Mouse (Mus musculus) spleen, postnatal 36 days (tissue): ENCODE results near the gene Ppp1r14d.

Source experiments
- DNase-seq, 2 experiments: peaks; one replicate each; pipeline ENCODE4 v3.0.0; 2022; ENCODE audit warnings: low spot score in 2 of 2, mixed read lengths in 1 of 2

Ppp1r14d gene

GRCm38 (mm10) chr2:119229775-119230704 is at the start of gene Ppp1r14d:
TSS of gene Ppp1r14d (minus strand) at chr2:119229906.
- DNase-seq: no peak

DNA sequence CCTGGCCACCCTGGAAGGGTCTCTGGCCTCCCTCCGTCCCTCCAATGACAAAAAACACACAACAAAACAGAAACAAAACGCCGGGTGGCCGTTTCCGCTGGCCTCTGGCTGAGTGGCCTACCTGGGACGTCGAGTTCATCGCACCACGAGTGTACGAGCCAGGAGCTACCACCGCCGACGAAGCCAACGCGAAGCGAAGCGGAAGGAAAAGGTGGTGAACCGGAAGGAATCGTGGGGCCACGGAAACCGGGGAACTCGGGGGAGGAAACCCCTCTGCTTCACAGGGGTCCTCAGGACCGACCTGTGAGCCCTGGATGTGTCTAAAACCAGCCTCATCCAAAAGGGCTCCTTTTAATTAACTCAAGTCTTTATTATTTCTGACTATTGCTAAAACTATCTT is 48.1 kb upstream of the Ppp1r14d start:
- DNase-seq: no peak

- DNase-seq: no peak
Measured at GRCm38 (mm10) chr2:119276926-119277325, 47.2 kb upstream of the Ppp1r14d start.

DNA sequence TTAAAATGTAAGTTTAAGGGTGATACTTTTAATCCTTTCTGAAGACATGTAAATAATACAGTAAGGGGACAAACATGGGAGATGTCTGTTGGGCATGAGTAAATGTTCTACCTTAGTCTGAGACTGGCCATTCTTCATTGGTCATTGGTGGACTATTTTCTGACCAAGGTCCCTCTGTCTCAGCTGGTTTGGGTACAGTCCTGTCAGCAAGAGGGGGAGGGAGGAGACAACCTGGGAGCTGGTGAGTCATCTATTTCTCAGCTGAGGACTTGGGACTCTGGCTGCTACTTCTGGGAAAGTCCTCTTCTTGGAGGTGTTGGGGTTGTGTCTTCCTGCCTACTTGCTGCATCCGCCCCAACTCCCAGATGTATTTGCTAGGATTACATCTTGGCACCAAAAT is 44.4 kb upstream of the Ppp1r14d start:
- no peak for DNase-seq

DNA sequence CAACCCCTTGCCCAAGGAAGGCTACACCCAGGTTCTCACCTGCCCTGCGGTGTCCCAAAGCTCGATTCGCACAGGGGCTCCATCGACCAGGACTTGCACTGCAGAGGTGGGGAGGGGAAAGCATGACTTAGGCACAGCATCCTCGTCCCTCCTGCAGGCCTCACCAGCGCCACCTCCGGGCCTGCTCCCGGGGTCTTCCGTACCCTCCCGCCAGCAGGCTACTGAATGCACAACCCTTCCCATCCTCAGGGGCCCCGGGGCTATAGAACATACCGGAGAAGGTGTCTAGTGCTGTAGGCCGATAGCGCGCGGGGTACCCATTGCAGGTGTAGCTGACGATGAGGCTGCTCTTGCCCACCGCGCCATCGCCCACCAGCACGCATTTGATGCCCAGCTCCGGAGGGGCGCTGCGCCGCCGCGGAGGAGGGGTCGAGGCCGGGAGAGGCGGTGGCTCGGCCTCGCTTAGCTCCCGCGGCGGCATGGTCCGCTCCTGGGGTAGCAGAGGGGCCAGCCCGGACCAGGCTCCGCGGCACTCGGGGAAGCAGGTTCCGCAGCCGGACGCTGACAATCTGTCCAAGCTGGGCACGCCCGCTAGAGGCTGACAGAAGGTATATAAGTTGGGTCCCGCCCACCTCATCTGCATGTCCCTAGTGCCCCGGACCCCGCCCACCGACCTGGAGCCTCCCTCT is 41.1 kb upstream of the Ppp1r14d start, which contains the start of gene Rhov:
Gene Rhov (minus strand): TSS at position 630 of the 689 bp plus-strand sequence.
- peak; percentile 74 to 76 for DNase-seq

GRCm38 (mm10) chr2:119270286-119270642 is 40.6 kb upstream of the Ppp1r14d start:
- DNase-seq: no peak

GRCm38 (mm10) chr2:119263813-119264212 is 34.1 kb upstream of the Ppp1r14d start:
- no peak for DNase-seq

DNA sequence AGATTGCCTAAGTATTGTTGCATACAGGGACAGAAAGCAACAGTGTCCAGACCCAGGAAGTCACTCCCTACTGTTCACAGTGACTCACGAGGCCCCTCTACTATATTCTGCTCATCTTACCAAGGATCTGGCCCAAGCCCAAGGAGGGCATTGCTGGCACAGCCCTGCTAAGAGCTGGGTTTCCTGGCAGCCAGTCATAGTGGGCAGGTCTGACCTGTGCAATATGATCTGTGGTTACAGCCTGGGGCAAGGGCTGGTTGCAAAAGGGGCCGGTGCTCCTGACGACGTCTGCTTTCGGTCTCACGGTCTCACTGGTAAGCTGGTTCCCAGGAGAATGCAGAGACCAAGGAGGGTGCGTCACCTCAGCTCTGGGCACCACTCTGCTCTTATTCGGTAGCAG is 33.3 kb upstream of the Ppp1r14d start:
- no peak for DNase-seq

DNA sequence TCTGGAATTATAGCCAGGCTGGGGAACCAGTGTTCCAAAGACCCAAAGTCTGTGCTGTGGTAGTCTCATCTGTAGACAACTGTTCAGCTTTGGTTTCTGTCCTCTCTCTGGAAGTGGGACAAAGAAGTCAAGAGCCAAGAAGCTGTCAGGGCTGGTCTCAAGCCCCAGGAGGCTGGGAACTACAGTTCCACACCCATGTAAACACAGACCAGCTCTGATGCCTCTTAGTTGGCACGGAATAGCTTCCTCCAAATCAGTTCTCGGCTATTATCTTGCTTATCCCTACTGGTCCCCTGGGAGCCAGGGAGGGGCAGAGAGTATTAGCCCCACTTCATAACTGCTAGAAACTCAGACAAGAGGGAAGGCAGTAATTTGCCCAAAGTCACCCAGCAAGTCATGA is 31.6 kb upstream of the Ppp1r14d start:
- DNase-seq: no peak

GRCm38 (mm10) chr2:119260518-119260917 is 30.8 kb upstream of the Ppp1r14d start:
- no peak for DNase-seq

DNA sequence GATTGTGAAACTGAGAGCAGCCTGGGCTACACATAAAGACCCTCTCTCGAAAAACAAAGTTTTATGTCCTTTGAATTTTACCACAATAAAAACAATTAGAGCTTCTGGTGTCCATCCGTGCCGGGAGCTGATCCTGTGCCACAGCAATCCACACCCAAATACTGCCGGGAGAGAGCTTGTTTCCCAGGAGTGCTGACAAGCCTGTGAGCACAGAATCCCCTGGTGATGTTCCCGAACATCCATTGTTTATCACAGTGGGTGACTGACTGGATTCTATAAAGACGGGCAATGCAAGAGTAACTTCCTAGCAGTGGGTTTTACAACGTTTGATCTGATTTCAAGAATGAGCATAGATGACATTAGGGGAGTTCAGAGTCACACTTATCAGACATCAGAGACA is 25.3 kb upstream of the Ppp1r14d start:
- DNase-seq: no peak

GRCm38 (mm10) chr2:119250826-119251478 is 21.2 kb upstream of the Ppp1r14d start:
- DNase-seq: peak; percentile 65 to 69

- DNase-seq: no peak
Measured at GRCm38 (mm10) chr2:119250377-119250776, 20.7 kb upstream of the Ppp1r14d start.

DNA sequence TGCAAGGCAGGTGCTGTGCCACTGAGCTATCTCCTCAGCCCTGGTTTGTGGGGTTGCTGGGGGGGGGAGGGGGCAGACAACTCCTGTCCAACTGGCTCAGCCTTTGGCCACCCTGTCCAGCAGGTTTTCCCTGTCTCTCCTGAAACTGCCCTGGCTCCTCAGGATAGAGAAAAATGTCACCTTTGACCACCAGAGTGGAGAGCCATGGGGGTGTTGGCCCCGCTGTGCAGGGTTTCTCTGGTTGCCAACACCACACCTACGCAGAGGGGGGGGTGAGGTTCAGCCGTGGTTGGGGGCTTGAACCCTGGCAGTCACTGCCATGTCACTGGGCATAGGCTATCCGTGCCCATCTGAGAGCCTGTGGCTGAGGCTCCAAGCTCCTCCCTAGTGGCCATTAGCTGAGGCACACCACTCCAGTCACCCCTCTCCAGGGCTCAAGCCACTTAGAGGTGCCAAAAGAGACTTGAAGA is 19.9 kb upstream of the Ppp1r14d start:
- no peak for DNase-seq

- no peak for DNase-seq
Measured at GRCm38 (mm10) chr2:119247904-119248303, 18.2 kb upstream of the Ppp1r14d start.

- no peak for DNase-seq
Measured at GRCm38 (mm10) chr2:119245246-119245645, 15.5 kb upstream of the Ppp1r14d start.

GRCm38 (mm10) chr2:119242548-119242947 is 12.8 kb upstream of the Ppp1r14d start:
- DNase-seq: no peak

- DNase-seq: no peak
Measured at GRCm38 (mm10) chr2:119240819-119241186, 11.1 kb upstream of the Ppp1r14d start.

GRCm38 (mm10) chr2:119240075-119240818 is 10.5 kb upstream of the Ppp1r14d start:
- no peak for DNase-seq

DNA sequence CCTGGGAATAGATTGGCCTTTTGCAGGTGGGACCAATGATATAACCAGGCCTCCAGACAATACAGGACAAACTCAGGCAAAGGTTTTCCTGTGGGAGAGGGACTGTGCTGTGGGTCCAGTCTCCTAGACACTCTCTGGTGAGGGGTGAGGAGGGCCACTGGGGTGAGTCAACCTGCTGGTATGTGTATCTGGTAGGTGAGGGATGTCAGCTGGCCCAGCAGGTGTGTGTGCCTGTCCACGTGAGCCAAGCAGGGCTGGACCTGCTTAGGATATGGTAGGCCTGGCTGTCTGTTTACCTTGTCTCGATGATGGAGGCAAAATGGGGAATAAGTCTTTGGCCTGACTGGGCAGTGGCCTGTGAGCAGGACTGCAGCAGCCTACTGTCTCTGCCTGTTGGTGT is 9.0 kb upstream of the Ppp1r14d start:
- no peak for DNase-seq

GRCm38 (mm10) chr2:119237871-119238220 is 8.1 kb upstream of the Ppp1r14d start:
- no peak for DNase-seq
